Mouse (Mus musculus) erythroid progenitor cell, adult 5-6 weeks (primary cell): Measurements from ENCODE around the gene Ovgp1. TPM values are rescaled to one million over a fixed set of nuclear protein-coding genes. Genes with fewer than 3 reads are reported as not detected.
"Not testable (repeated sequence)": the region's sequence is repeated elsewhere in the genome, so short reads cannot be mapped to it uniquely, and the experiment has no call there.

Experiments used
- ATAC-seq: replicated peaks from 2 replicates; pipeline ENCODE4 v1.8.0; 2016; ENCODE audit warnings: moderate number of reproducible peaks, mild to moderate bottlenecking, moderate TSS enrichment, inconsistent platforms; ENCODE audit not compliant: poor library complexity, low FRiP score, severe bottlenecking
- total RNA-seq, 2 experiments: library from RNA; stranded (forward) in 1 of 2; stranded (reverse) in 1 of 2; fragments of 150-400 nt in 1 of 2; fragments of 186-747, 209-891 nt in 1 of 2; gene quantifications; 2 replicates each; pipeline versions ENCODE4 v1.2.3 to v1.2.4; 2015 to 2017; ENCODE audit warnings: low replicate concordance in 2 of 2

Ovgp1 gene
- total RNA-seq, 2 experiments from 2014 or later: 0.30 to 5.0 TPM

DNA sequence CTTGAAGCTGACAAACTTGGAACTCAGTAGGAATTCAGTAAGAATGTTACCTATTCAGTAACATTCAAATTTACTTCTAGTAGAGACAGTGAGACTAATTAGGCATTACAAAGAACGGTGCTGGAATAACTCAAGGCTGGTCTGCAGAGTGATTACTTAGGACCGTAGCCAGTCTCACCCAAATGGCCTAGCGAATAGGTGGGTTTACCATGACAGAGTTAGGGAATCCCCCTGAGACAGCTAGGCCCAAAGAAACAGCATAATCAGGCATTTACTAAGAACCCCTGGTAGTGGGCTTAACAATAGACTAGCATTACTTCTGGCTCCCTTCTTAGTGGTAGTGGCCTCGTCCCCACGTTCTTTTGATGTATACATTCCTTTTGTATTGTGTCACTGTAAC is 16.1 kb downstream of the Ovgp1 start:
- ATAC-seq: not testable (repeated sequence)

DNA sequence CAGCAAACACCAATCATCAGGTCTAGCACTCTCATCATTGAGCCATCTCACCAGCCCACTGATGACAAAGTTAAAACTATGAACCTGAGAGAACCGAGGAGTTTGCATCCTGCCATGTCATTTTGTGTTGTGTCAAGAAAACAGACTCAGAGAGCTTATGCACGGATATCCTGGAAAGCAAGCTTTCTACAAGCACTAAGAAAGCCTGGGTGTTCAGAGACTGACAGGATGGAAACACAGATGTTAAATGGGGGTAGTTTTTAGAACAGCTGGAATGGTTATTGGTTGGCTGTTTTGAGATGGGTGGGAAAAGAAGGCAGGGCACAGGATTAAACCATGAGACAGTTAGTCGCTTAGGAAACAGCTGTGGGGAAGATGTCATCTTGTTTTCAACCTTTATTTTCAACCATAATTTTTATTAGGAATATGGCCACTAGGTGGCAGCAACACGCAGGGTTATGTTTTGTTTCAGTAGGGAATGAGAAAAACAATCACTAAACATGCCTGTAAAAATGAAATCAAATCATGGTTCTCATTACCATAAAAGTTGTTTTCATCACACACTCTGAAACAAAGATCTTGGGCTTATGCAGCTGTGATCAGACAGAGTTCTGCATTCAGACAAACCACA is 18.3 kb downstream of the Ovgp1 start:
- no peak for ATAC-seq

DNA sequence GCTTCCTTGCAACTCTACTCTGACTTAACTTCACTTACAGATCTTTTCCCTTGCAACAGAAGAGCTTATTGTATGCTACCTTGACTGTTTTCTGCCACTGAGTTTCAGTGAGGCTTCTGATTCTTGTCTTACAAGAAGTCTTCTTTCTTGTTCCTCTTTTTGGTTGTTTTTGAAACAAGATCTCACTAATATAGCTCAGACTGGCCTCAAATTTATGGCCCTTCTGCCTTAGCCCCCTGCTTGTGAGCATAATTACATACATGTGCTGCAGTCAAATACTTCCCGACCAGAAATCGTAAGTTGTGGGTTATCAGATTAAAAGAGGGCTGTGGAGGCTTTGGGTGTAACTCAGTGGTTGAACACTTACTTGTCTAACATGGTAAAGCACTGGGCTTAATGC is 21.2 kb downstream of the Ovgp1 start:
- no peak for ATAC-seq

DNA sequence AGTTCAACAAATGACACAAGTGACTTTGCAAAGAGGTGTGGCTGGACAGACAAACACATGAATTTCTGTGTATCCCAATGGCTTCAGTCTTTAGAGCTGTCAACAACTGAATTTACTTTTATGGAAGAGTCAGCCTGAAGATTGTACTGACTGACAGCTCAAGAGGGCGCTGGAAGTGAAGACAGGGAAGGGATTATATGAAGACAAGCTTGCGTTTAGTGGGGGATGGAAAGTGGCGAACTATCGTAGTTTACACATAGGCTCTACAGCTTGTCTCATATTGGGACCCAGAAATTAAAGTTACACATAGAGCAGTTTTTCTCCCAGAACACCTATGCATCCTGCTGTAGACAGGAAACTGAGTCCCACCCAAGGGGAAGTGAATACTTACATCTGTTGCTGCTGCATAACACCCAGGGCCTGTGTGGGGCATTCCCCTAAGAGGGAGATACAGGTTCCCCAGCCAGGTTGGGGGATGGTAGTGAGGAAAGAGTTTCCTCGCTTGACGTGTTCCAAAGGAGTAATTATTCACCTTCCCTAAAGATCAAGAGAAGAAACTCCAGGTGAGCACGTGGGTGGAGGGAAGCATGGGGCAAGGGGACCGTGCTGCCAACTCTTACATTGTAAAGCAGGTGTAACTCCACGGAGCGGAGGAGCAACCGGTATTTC is 27.3 kb downstream of the Ovgp1 start:
- no peak for ATAC-seq

DNA sequence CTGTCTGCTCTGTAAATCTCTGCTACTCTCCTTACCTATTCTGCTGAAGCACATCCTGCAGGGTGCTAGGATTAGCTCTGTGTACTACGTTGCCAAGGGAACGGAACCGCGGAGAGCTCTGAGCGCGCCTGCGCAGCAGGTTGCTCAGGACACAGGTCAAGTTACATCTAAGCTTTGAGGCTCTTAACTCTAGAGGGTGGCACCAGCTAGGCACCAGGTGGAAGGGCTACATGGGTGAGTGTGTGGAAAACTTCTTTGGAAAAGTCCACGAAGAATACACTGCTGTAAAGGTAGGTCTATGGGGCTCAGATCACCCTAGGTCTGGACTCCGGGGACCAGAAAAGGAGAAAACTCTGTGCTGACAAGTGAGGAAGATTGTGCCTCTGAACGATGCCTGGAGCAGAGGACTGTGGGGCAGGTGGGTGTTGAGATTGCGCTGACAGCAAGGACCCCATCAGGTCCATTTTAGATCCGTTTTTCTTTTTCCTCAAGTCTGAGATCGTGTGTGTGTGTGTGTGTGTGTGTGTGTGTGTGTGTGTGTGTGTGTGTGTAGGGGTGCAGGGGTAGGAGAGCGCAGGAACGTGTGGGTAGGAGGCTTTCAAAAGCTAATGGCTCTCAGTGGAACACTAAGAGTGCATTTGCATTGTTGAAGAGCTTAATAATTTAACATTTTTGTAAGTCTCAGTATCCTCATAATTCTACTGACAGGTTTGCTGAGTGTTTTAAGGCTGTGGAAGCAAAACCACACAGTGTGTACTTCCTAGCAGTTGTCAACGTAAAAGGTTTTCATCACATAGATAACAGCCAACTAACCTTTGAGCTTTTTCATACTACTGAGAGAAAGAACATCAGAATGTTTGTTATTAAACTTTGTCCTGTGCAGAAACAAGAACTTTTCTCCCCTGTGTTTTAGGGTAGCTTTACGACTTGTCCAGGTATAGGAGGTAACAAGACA is 28.2 kb downstream of the Ovgp1 start:
- no peak for ATAC-seq

DNA sequence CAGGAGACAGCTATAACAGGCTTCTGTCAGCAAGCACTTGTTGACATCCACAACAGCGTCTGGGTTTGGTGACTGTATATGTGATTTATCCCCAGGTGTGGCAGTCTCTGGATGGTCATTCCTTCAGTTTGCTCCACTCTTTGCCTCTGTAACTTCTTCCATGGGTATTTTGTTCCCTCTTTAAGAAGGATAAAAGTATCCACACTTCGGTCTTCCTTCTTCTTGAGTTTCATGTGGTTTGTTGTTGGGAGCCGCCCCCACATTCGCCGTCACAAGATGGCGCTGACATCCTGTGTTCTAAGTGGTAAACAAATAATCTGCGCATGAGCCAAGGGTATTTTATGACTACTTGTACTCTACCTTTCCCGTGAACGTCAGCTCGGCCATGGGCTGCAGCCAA is 29.8 kb downstream of the Ovgp1 start:
- not testable (repeated sequence) for ATAC-seq

DNA sequence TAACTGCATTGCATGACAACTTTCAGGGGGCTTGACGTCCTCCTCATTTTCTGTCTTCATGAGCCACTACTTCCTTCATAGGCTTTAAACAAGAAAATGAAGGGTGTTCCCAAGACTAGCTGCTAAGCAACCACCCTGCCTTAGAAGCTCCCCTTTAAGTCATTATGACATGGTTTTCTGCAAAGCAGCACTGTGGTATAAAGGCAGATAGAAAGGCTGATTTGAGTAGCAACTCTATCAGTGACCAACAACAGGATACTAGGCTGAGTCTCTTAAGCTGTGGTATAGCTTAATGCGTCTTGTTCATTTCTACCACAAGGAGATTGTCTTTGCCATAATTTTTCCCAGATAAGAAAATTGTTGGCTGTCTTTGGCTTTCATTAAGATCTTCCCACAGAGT is 41.0 kb downstream of the Ovgp1 start, which contains the start of gene Pifo:
Gene Pifo (minus strand): TSS at position 101 of the 400 bp plus-strand sequence.
- ATAC-seq: no peak

DNA sequence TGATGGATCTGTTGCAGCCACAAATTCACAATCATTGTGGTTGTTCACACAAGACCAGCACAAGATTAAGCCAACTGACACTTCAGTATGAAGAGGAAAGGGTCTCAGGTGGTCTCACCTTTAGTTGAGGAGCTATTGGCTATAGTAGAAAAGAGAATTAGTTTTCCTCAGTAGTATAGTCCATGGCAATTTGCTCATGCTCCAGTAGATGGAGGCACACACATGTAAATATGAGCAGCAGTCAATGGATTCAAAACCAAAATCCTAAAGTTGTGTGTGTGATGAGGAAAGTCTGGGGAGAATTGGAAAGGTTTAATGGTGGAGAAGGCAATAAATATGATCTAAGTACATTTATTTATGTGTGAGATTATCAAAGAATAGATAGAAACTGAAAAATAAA is 48.3 kb downstream of the Ovgp1 start:
- ATAC-seq: no peak

DNA sequence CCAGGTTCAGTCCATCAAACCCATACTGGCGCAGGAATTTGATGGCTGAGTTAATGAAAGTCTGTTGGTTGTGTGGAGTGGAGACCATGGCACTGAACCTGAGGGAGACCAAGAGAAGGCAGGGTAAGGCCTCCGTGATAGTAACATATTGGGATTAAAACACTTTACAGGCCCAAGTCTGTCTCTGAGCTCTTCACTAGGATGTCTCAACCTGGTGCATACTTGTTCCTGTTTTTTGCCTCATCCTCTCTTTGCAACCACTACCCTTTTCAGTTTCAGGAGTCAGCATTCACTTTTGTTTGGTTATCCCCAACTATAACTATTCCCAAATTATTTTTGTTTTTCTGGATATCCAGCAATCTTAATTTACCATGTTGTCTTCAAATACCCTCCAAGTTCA is 50.6 kb downstream of the Ovgp1 start:
- no peak for ATAC-seq

DNA sequence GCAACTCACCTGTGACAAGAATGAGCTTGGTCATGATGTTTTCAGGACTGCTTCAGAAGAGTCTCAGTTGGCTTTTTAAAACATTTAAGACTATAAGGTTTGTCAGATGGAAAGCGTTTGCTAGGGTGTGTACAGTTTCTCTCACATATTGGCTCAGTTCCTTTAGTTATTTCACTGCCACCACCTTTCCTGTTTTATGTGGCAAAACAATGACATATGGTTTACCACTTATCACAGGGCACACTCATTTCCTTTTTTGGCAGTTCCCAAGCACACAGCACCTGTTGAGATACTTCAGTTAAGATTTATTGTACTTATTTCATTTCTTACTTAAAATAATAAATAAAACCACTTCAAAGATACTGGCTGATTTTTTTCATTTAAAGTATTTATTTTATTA is 59.3 kb downstream of the Ovgp1 start, which contains the start of gene Chil5:
Gene Chil5 (minus strand): TSS at position 34 of the 400 bp plus-strand sequence.
- no peak for ATAC-seq

Other genes starting within 250 kb of the Ovgp1 start
- gene Rap1a, start 172.4 kb upstream of the Ovgp1 start, total RNA-seq (2015; ENCODE audit: low replicate concordance): 157 and 193 TPM in 2 replicates
- gene Rap1a, start 172.4 kb upstream of the Ovgp1 start, total RNA-seq (2017; ENCODE audit: low replicate concordance): 182 and 220 TPM in 2 replicates
- gene Adora3, start 102.9 kb upstream of the Ovgp1 start, total RNA-seq (2015; ENCODE audit: low replicate concordance): 1.1 TPM in 1 of 2 replicates, not detected in the other
- not detected in 2 replicates for gene Adora3, start 102.9 kb upstream of the Ovgp1 start, total RNA-seq (2017; ENCODE audit: low replicate concordance)
- not detected in 2 replicates for gene Tmigd3, start 102.8 kb upstream of the Ovgp1 start, total RNA-seq (2015; ENCODE audit: low replicate concordance)
- gene Tmigd3, start 102.8 kb upstream of the Ovgp1 start, total RNA-seq (2017; ENCODE audit: low replicate concordance): not detected in 2 replicates
- 9.4 and 12.2 TPM in 2 replicates for gene I830077J02Rik, start 41.0 kb upstream of the Ovgp1 start, total RNA-seq (2015; ENCODE audit: low replicate concordance)
- 1.4 and 3.4 TPM in 2 replicates for gene I830077J02Rik, start 41.0 kb upstream of the Ovgp1 start, total RNA-seq (2017; ENCODE audit: low replicate concordance)
- 11.5 and 17.6 TPM in 2 replicates for gene Wdr77, start 14.3 kb upstream of the Ovgp1 start, total RNA-seq (2015; ENCODE audit: low replicate concordance)
- gene Wdr77, start 14.3 kb upstream of the Ovgp1 start, total RNA-seq (2017; ENCODE audit: low replicate concordance): 8.7 and 10.1 TPM in 2 replicates
- 263 and 304 TPM in 2 replicates for gene Atp5f1, start 13.6 kb upstream of the Ovgp1 start, total RNA-seq (2015; ENCODE audit: low replicate concordance)
- 199 and 322 TPM in 2 replicates for gene Atp5f1, start 13.6 kb upstream of the Ovgp1 start, total RNA-seq (2017; ENCODE audit: low replicate concordance)
- not detected in 2 replicates for gene Pifo, start 40.9 kb downstream of the Ovgp1 start, total RNA-seq (2015; ENCODE audit: low replicate concordance)
- not detected in 2 replicates for gene Pifo, start 40.9 kb downstream of the Ovgp1 start, total RNA-seq (2017; ENCODE audit: low replicate concordance)
- 6.3 TPM in 1 of 2 replicates, not detected in the other for gene Chil5, start 59.1 kb downstream of the Ovgp1 start, total RNA-seq (2015; ENCODE audit: low replicate concordance)
- 3.5 TPM in 1 of 2 replicates, not detected in the other for gene Chil5, start 59.1 kb downstream of the Ovgp1 start, total RNA-seq (2017; ENCODE audit: low replicate concordance)
- gene Chia1, start 139.5 kb downstream of the Ovgp1 start, total RNA-seq (2015; ENCODE audit: low replicate concordance): not detected in 2 replicates
- gene Chia1, start 139.5 kb downstream of the Ovgp1 start, total RNA-seq (2017; ENCODE audit: low replicate concordance): not detected in 2 replicates
- 518 and 559 TPM in 2 replicates for gene Chil3, start 193.9 kb downstream of the Ovgp1 start, total RNA-seq (2015; ENCODE audit: low replicate concordance)
- gene Chil3, start 193.9 kb downstream of the Ovgp1 start, total RNA-seq (2017; ENCODE audit: low replicate concordance): 252 and 257 TPM in 2 replicates
- 1.1 TPM in 1 of 2 replicates, not detected in the other for gene Chil4, start 245.8 kb downstream of the Ovgp1 start, total RNA-seq (2015; ENCODE audit: low replicate concordance)
- not detected in 2 replicates for gene Chil4, start 245.8 kb downstream of the Ovgp1 start, total RNA-seq (2017; ENCODE audit: low replicate concordance)